8 mouse cellular contexts compared by ENCODE assay signal in the genomic region with DNA sequence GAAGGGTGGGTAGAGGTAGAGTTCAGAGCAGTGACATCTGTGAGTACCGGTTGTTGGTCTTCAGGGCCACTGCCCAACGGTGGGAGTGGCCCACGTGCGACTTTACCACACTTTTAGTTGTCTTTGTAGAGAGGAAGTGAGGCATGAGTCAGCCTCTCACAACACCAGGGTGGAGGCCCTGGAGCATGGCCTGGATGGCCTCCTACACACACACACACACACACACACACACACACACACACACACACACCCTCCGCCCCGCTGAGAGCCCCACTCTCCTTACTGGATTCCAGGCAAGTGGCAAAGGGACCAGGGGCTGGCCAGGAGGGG. TPM values are rescaled to one million over a fixed set of nuclear protein-coding genes. Genes with fewer than 3 reads are reported as not detected.
DNase-seq lines count a peak whose midpoint lies in the region; ATAC-seq and TF ChIP-seq lines count a peak whose summit lies in the region.

No protein-coding gene starts in this region.

- no peaks in the 10 kb centered on the region for H3K9me3 ChIP-seq in heart, embryonic 15.5 days (replicated peaks)

- peak; percentile 43 for ATAC-seq in heart, embryonic 15.5 days (replicated peaks; ENCODE audit: insufficient number of reproducible peaks, insufficient read depth, low FRiP score, low read depth)

- no peak for DNase-seq in cerebellum, adult 2 months
- no peak for DNase-seq in cerebellum, postnatal 4 days (ENCODE audit: low spot score in 2 of 2)
- peak; percentile 87 for DNase-seq in 3T3-L1 (ENCODE audit: low read depth, low spot score)
- DNase-seq in lung, postnatal 4 days: peak; percentile 74 to 83
- DNase-seq in thymus, postnatal 4 days: peak; percentile 56
- no peak for DNase-seq in retina, postnatal 1 day
- no peak for DNase-seq in cerebellum, postnatal 14 days

- no peak for TF ChIP-seq CTCF in cerebellum, adult 2 months (IDR thresholded peaks at IDR 0.05; ENCODE audit: borderline replicate concordance, insufficient read depth, low read depth, low read length)

- WGBS in cerebellum, adult 2 months: 43% methylated on average over 6 of the region's 6 CpGs
- WGBS in heart, embryonic 15.5 days: 26% methylated on average over 6 of the region's 6 CpGs

- no peak for TF ChIP-seq POLR2A in cerebellum, adult 2 months (IDR thresholded peaks at IDR 0.05; ENCODE audit: borderline replicate concordance, insufficient read depth, low read length)

- H3K4me2 ChIP-seq in heart, embryonic 15.5 days: no peak overlapping the region

- no peaks in the 10 kb centered on the region for H3K27me3 ChIP-seq in cerebellum, adult 2 months (ENCODE audit: control insufficient read depth, insufficient read depth, low read length)
- H3K27me3 ChIP-seq in heart, embryonic 15.5 days: no peaks in the 10 kb centered on the region

- H3K4me1 ChIP-seq in cerebellum, adult 2 months (ENCODE audit: control insufficient read depth, insufficient read depth, low read length): peaks cover 53% of the 10 kb centered on the region
- peaks cover 64% of the 10 kb centered on the region for H3K4me1 ChIP-seq in heart, embryonic 15.5 days (replicated peaks)

- H3K36me3 ChIP-seq in heart, embryonic 15.5 days: no peaks in the 10 kb centered on the region

- H3K4me3 ChIP-seq in cerebellum, adult 2 months (replicated peaks; ENCODE audit: insufficient read depth, low read depth, low read length): no peak overlapping the region
- H3K4me3 ChIP-seq in heart, embryonic 15.5 days: no peak overlapping the region

- no peak overlapping the region for H3K9ac ChIP-seq in heart, embryonic 15.5 days

- peak overlapping the region; percentile 6; the same call in 1 of the 2 replicates for H3K27ac ChIP-seq in cerebellum, adult 2 months (ENCODE audit: insufficient read depth, low read length)
- H3K27ac ChIP-seq in heart, embryonic 15.5 days: peak overlapping the region; percentile 49; the same call in 1 of the 2 replicates

RNA-seq across cellular contexts. Expression of a gene that starts 10.1 kb away (rescaled TPM):
- polyA plus RNA-seq in cerebellum, adult 2 months (2012; rRNA removed): 36.0 and 40.4 TPM in 2 replicates
- 16.9 and 19.5 TPM in 2 replicates for polyA plus RNA-seq in heart, embryonic 15.5 days (2015; fragmentation: Nextera tagmentation; extraction: Ambion mirVana)

RNA-seq across cellular contexts. Expression of a gene that starts 34.0 kb away (rescaled TPM):
- polyA plus RNA-seq in cerebellum, adult 2 months (2012; rRNA removed): 0.49 and 0.60 TPM in 2 replicates
- polyA plus RNA-seq in heart, embryonic 15.5 days (2015; fragmentation: Nextera tagmentation; extraction: Ambion mirVana): 1.1 and 2.1 TPM in 2 replicates

Comparison
In these comparisons a context has a peak if more than half of its experiments do, and no peak if none do; other contexts are left out.
1. DNase-seq: peak in 3T3-L1 (single experiment), lung, postnatal 4 days (2 of 2) and thymus, postnatal 4 days (single experiment); none in cerebellum, adult 2 months (0 of 2), cerebellum, postnatal 4 days (0 of 2), retina, postnatal 1 day (single experiment) and cerebellum, postnatal 14 days (0 of 2).